Mouse (Mus musculus): Measurements from ENCODE around the gene Olfr610. TPM values are rescaled to one million over a fixed set of nuclear protein-coding genes. Genes with fewer than 3 reads are reported as not detected.

Gene Olfr610
- not detected in 2 replicates for polyA plus RNA-seq (2012; rRNA removed; ENCODE audit: low replicate concordance)

GRCm38 (mm10) chr7:103512022-103512421, at the start of gene Olfr610:
Olfr610 (minus strand) TSS chr7:103512122.

GRCm38 (mm10) chr7:103555779-103556178, 43.9 kb upstream of the Olfr610 start, which contains the start of gene Olfr615:
Olfr615 (plus strand) TSS chr7:103556079.

GRCm38 (mm10) chr7:103547774-103548173, 35.9 kb upstream of the Olfr610 start, which contains the start of gene Olfr613:
Olfr613 (plus strand) TSS chr7:103548074.

GRCm38 (mm10) chr7:103542617-103543016, 30.7 kb upstream of the Olfr610 start, which contains the start of gene Olfr612:
Olfr612 (minus strand) TSS chr7:103542717.

GRCm38 (mm10) chr7:103520746-103521145, 8.8 kb upstream of the Olfr610 start, which contains the start of gene Olfr611:
Olfr611 (minus strand) TSS chr7:103520846.

GRCm38 (mm10) chr7:103497962-103498361, 14.0 kb downstream of the Olfr610 start, which contains the start of gene Olfr609:
Olfr609 (minus strand) TSS chr7:103498062.

GRCm38 (mm10) chr7:103469577-103469976, 42.3 kb downstream of the Olfr610 start, which contains the start of gene Olfr608:
Olfr608 (plus strand) TSS chr7:103469877.

Other genes with a start within 250 kb of the Olfr610 start
- gene Olfr596, start 206.5 kb downstream of the Olfr610 start, polyA plus RNA-seq (2012; rRNA removed; ENCODE audit: low replicate concordance), result not detected in 2 replicates
- gene Olfr597, start 195.8 kb downstream of the Olfr610 start, polyA plus RNA-seq (2012; rRNA removed; ENCODE audit: low replicate concordance), result not detected in 2 replicates
- gene Olfr598, start 188.6 kb downstream of the Olfr610 start, polyA plus RNA-seq (2012; rRNA removed; ENCODE audit: low replicate concordance), result not detected in 2 replicates
- not detected in 2 replicates for gene Olfr599, start 176.2 kb downstream of the Olfr610 start, polyA plus RNA-seq (2012; rRNA removed; ENCODE audit: low replicate concordance)
- gene Olfr600, start 162.5 kb downstream of the Olfr610 start, polyA plus RNA-seq (2012; rRNA removed; ENCODE audit: low replicate concordance), result not detected in 2 replicates
- not detected in 2 replicates for gene Olfr601, start 149.5 kb downstream of the Olfr610 start, polyA plus RNA-seq (2012; rRNA removed; ENCODE audit: low replicate concordance)
- not detected in 2 replicates for gene Olfr603, start 125.9 kb downstream of the Olfr610 start, polyA plus RNA-seq (2012; rRNA removed; ENCODE audit: low replicate concordance)
- not detected in 2 replicates for gene Usp17lc, start 97.0 kb downstream of the Olfr610 start, polyA plus RNA-seq (2012; rRNA removed; ENCODE audit: low replicate concordance)
- gene Olfr605, start 66.7 kb downstream of the Olfr610 start, polyA plus RNA-seq (2012; rRNA removed; ENCODE audit: low replicate concordance), result not detected in 2 replicates
- gene Olfr606, start 63.1 kb downstream of the Olfr610 start, polyA plus RNA-seq (2012; rRNA removed; ENCODE audit: low replicate concordance), result not detected in 2 replicates
- gene Olfr607, start 48.0 kb downstream of the Olfr610 start, polyA plus RNA-seq (2012; rRNA removed; ENCODE audit: low replicate concordance), result not detected in 2 replicates
- not detected in 2 replicates for gene Olfr608, start 42.2 kb downstream of the Olfr610 start, polyA plus RNA-seq (2012; rRNA removed; ENCODE audit: low replicate concordance)
- gene Olfr609, start 14.1 kb downstream of the Olfr610 start, polyA plus RNA-seq (2012; rRNA removed; ENCODE audit: low replicate concordance), result not detected in 2 replicates
- gene Olfr611, start 8.7 kb upstream of the Olfr610 start, polyA plus RNA-seq (2012; rRNA removed; ENCODE audit: low replicate concordance), result not detected in 2 replicates
- not detected in 2 replicates for gene Olfr612, start 30.6 kb upstream of the Olfr610 start, polyA plus RNA-seq (2012; rRNA removed; ENCODE audit: low replicate concordance)
- gene Olfr613, start 36.0 kb upstream of the Olfr610 start, polyA plus RNA-seq (2012; rRNA removed; ENCODE audit: low replicate concordance), result not detected in 2 replicates
- gene Olfr615, start 44.0 kb upstream of the Olfr610 start, polyA plus RNA-seq (2012; rRNA removed; ENCODE audit: low replicate concordance), result not detected in 2 replicates
- not detected in 2 replicates for gene Olfr616, start 57.0 kb upstream of the Olfr610 start, polyA plus RNA-seq (2012; rRNA removed; ENCODE audit: low replicate concordance)
- gene Olfr617, start 60.9 kb upstream of the Olfr610 start, polyA plus RNA-seq (2012; rRNA removed; ENCODE audit: low replicate concordance), result not detected in 2 replicates
- gene Olfr618, start 78.0 kb upstream of the Olfr610 start, polyA plus RNA-seq (2012; rRNA removed; ENCODE audit: low replicate concordance), result not detected in 2 replicates
- not detected in 2 replicates for gene Olfr619, start 88.5 kb upstream of the Olfr610 start, polyA plus RNA-seq (2012; rRNA removed; ENCODE audit: low replicate concordance)
- gene Olfr620, start 100.4 kb upstream of the Olfr610 start, polyA plus RNA-seq (2012; rRNA removed; ENCODE audit: low replicate concordance), result not detected in 2 replicates
- not detected in 2 replicates for gene Olfr622, start 130.6 kb upstream of the Olfr610 start, polyA plus RNA-seq (2012; rRNA removed; ENCODE audit: low replicate concordance)
- not detected in 2 replicates for gene Olfr623, start 151.6 kb upstream of the Olfr610 start, polyA plus RNA-seq (2012; rRNA removed; ENCODE audit: low replicate concordance)
- not detected in 2 replicates for gene Olfr624, start 159.1 kb upstream of the Olfr610 start, polyA plus RNA-seq (2012; rRNA removed; ENCODE audit: low replicate concordance)
- not detected in 2 replicates for gene Olfr625-ps1, start 170.6 kb upstream of the Olfr610 start, polyA plus RNA-seq (2012; rRNA removed; ENCODE audit: low replicate concordance)
- gene Olfr243, start 202.5 kb upstream of the Olfr610 start, polyA plus RNA-seq (2012; rRNA removed; ENCODE audit: low replicate concordance), result not detected in 2 replicates
- not detected in 2 replicates for gene Olfr628, start 218.3 kb upstream of the Olfr610 start, polyA plus RNA-seq (2012; rRNA removed; ENCODE audit: low replicate concordance)
- gene Olfr629, start 232.8 kb upstream of the Olfr610 start, polyA plus RNA-seq (2012; rRNA removed; ENCODE audit: low replicate concordance), result not detected in 2 replicates
- gene Olfr630, start 245.2 kb upstream of the Olfr610 start, polyA plus RNA-seq (2012; rRNA removed; ENCODE audit: low replicate concordance), result not detected in 2 replicates